Mouse (Mus musculus): ENCODE results near the gene Gm49354.
"Not testable (repeated sequence)": the region's sequence is repeated elsewhere in the genome, so short reads cannot be mapped to it uniquely, and the experiment has no call there.

Gene Gm49354

GRCm38 (mm10) chr13:59782145-59782544 is at the start of gene Gm49354:
Gene Gm49354, minus strand, starts transcription at chr13:59782245.
- no peak for DNase-seq

DNA sequence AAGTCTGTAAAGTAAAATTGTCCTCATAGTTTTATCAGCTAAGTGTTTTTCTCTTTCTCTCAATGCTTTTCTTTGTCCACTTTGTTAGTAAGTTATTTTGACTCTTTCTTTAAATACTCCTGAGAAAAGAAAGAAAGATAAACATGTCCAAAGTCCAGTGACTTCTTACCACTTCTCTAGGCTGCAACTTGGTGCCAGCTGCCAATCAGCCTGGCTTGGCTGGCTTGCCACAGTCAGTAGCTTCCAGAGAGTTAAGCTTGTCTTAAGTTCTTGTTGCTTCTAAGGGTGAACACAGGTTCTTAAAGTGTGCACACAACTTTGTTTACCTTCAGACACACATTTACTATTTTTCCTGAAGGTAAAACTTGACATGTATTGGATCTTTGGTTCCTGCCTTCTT is 43.9 kb upstream of the Gm49354 start:
- no peak for DNase-seq

DNA sequence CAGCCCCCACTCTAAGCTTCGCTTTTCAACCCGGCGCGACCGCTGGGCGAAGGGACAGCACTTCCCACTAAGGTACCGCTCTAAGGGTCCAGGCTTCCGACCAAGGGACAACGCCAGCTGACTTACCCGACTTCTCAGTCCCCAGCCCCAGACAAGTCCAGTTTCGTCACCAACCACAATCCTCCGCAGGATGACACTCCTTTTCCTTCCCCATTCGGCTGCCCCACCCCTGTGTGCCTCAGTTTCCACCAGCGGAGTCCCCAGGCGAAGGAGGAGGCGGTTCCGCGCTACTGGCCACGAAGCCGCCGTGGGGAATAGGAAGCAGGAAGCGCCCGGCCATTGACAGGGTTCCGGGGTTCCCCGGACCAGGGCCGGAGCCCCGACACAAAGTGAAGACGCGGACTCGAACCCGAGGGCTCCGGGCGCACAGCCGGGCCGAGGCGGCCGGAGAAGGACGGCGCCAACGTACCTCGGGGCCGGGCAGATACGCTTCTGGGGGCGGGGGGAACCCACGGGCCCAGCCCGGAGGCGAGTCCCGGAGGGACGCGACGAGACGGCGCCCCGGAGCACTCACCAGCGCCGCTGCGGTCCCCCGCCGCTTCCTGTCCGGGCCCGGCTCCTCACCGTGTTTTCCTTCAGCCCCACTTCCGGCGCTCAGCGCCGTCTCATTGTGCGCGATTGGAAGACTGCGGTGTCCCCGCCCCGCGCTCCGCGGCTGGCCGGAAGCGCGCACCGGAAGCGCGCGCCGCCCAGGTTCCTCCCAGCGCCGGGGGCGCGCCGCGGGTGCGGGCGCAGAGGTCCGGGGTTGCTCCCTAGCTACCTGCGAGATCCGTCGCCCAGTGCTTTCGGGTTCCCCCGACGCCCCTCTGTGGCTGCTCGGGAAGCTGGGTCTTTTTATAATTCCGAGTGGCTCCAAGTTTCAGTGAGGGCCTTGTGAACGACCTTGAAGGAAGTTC is 40.7 kb upstream of the Gm49354 start, which contains the start of gene Tut7:
TSS of gene Tut7 (minus strand) at position 641 of the 956 bp plus-strand sequence.
- peak; percentile 93 for DNase-seq

DNA sequence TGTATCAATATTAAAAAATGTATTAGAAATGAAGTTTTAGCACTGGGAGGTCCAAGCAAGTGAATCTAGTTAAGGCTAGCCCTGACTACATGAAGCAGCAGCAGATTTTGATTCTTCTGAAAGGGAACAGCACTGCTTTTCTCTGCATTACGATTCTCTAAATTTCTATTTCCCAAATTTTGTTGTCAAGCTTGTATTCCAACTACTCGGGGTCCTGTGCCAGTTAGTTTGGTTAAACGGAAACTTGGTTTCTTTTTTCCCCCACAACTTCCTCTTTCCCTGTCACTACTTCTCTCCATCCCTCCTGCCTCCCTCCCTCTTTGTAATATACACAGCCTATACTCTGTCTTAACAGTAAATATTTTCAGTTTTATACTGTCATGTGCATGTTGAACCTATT is 38.8 kb upstream of the Gm49354 start:
- no peak for DNase-seq

DNA sequence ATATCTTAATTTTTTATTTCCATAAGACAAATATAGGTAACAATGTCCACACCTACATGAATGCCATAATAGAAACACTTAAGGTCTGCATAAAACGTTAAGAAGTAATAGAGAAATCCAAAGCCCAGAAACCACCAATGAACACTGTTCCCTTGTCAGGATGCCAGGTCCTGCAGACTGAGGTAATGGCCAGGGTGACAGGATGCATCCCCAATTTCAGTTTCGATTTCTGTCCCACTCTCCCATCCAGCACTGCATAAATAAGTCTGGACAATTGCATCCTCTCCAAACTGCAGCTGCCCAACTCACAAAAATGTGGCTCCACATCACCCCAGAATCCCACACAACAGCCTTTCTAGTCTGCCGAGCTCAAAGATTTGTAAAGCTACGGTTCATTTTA is 38.1 kb upstream of the Gm49354 start:
- no peak for DNase-seq

GRCm38 (mm10) chr13:59817352-59817751 is 35.3 kb upstream of the Gm49354 start:
- DNase-seq: no peak

- DNase-seq: no peak
Observed at GRCm38 (mm10) chr13:59814109-59814591, 32.1 kb upstream of the Gm49354 start.

- no peak for DNase-seq
Observed at GRCm38 (mm10) chr13:59811581-59811980, 29.5 kb upstream of the Gm49354 start.

- DNase-seq: no peak
Observed at GRCm38 (mm10) chr13:59801000-59801399, 19.0 kb upstream of the Gm49354 start.

GRCm38 (mm10) chr13:59800077-59800476 is 18.0 kb upstream of the Gm49354 start:
- no peak for DNase-seq

- no peak for DNase-seq
Observed at GRCm38 (mm10) chr13:59798306-59798705, 16.3 kb upstream of the Gm49354 start.

- DNase-seq: no peak
Observed at GRCm38 (mm10) chr13:59796466-59796848, 14.4 kb upstream of the Gm49354 start.

- no peak for DNase-seq
Observed at GRCm38 (mm10) chr13:59795807-59796465, 13.9 kb upstream of the Gm49354 start.

DNA sequence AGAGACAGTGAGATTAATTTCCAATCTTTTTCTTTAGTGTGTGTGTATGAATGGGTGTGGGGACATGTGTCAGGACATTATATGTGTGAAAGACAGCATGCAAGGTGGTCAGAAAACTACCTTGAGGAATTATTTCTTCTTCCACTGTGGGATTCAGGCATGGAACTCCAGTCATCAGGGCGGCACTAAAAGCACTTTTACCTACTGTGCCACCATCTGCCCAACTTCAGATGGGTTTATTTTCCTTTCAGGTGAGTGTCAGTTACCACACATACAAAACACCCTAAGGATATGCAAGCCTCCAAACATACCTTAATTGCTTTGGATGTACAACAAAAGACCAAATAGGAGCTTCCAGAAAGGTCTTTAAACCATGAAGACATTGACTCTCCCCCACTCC is 12.7 kb upstream of the Gm49354 start:
- no peak for DNase-seq

- DNase-seq: not testable (repeated sequence)
Observed at GRCm38 (mm10) chr13:59779744-59780264, 2.2 kb downstream of the Gm49354 start.

GRCm38 (mm10) chr13:59779213-59779612 is 2.8 kb downstream of the Gm49354 start:
- DNase-seq: peak; percentile 43

- DNase-seq: no peak
Observed at GRCm38 (mm10) chr13:59775168-59775567, 6.9 kb downstream of the Gm49354 start.

GRCm38 (mm10) chr13:59771257-59771656 is 10.8 kb downstream of the Gm49354 start:
- DNase-seq: peak; percentile 54

- peak; percentile 28 for DNase-seq
Observed at GRCm38 (mm10) chr13:59770847-59771246, 11.2 kb downstream of the Gm49354 start.

- peak; percentile 89 for DNase-seq
Observed at GRCm38 (mm10) chr13:59770164-59770562, 11.9 kb downstream of the Gm49354 start.

DNA sequence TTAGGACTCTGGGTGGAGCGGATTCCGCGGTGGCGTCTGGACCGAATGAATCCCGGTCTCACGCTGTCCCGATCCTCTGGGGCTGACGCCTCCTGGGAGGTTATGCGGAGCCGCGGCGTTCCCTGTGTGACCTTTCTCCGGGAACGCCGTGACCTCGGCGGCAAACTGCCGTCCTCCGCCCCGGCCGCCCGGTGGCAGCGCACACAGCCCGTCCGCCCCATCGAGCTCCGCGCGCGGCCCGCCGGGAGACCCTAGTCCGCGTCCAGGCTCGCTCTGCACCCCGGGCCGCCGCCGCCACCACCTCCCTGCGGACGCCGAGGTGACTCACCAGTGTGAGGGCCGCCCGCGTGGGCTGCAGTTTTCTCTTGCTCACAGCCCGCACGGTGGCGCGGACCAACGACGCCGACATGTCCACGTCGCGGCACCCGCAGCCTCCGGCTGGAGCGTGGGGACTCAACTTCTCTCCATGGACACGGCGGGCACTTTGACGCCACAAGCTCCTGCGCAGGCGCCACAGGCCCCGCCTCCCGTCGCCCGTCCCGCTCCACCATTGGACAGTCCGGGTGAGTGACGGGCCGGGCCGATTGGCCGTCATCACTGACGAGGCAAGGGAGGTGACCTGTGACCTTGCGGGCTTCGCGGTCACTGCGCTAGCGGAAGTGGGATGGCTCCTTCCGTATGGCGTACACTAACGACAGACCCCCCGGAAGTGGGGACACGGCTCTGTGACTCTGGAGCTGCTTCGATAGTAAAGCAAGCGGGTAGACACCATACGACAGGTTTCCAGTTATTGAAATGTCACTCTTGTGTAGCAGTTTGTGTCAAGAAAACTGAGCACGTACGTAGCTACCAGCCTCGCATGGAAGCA is 12.5 kb downstream of the Gm49354 start, which contains the start of gene Isca1:
TSS of gene Isca1 (minus strand) at position 515 of the 868 bp plus-strand sequence.
- peak; percentile 98 for DNase-seq

DNA sequence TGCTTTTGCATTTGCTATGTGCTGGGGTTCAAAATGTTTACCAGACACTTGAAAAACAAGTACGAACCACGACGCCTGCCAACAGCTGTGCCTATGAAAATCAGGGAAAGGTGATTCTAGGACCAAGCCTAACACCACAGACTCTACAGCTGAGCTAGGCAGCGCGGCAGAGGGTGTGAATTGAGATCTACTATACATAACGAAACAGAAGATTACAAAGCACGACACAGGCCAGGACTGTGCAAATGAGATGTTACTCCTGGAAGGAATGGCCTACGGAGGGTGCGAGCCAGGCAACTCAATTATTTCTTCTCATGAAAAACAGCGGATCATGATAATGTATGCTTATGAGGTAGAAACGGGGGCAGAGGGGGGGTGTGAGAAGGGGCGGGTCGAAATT is 13.5 kb downstream of the Gm49354 start:
- DNase-seq: no peak
